Mouse (Mus musculus): Measurements from ENCODE around the gene Gdf10. TPM values are rescaled to one million over a fixed set of nuclear protein-coding genes. Genes with fewer than 3 reads are reported as not detected.

Gene Gdf10
- 1.2 TPM for polyA plus RNA-seq (2014; fragmentation: Illumina TruSeq; extraction: RNeasy Lipid Tissue Mini Kit (QIAGEN cat#74804); ENCODE audit: low read depth, low replicate concordance)

DNA sequence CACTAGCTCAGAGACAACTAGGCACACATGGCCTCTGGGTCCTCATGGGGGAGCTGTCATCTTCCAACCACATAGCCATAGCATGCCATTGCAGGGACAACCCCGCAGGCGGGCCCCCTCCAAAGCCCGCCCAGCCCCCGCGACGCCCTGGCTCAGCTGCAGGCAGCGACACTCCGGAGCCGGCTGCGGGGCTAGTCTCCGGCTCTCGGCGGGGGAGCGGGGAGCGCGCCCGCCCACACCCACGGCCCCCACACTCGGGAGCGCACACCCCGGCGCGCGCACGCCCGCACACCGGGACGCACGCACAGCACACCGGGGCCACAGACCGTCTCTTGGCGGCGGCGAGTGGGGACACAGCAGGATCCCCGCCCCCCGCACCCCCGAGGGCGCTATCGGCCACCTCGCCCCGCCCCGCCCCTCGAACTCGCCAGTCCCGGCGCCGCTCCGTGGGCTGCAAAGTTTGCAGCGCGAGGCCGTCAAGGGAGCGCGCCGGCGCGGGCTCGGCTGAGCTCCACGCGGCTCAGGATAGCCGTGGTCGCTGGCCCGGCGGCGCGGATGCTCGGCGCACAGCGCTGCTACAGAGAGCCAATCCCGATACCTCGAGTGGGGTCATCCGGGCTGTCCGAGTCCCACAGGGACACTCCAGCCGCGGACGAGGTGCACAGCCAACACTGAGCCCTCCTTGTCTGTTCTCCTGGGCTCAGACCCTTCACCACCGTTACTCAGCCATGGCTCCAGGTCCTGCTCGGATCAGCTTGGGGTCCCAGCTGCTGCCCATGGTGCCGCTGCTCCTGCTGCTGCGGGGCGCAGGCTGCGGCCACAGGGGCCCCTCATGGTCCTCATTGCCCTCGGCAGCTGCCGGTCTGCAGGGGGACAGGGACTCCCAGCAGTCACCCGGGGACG lies at the start of gene Gdf10:
Gdf10 (plus strand) TSS at position 420 of the 903 bp plus-strand sequence.

GRCm38 (mm10) chr14:33940739-33941138 lies 17.4 kb downstream of the Gdf10 start, which contains the start of gene Gdf2:
Gene Gdf2 (plus strand): TSS chr14:33941039.

DNA sequence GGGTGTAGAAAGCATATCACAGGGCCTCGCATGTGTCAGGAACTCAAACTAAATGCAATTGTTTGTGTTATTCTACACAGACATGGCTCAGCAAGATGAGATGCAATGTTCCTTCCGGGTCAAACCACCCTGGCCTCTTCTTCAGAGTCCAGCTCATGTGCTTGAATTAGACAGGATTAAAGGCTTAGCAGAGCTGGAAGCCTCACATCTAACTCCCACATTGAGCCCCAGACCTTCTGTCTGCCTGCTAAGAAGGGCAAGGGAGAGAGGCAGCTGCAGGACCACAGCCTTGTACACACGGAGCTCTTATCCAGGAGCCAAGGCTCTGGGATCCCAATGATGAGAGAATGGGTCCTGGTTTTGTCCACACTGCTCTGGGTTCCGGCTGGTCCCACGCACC lies 30.4 kb downstream of the Gdf10 start, which contains the start of gene Rbp3:
Rbp3 (plus strand) TSS at position 243 of the 400 bp plus-strand sequence.

GRCm38 (mm10) chr14:33978604-33979059 lies 55.2 kb downstream of the Gdf10 start, which contains the start of gene Zfp488:
Gene Zfp488 (minus strand): TSS chr14:33978764.

Other genes with a start within 250 kb of the Gdf10 start
- gene Gdf2, start 17.5 kb downstream of the Gdf10 start, polyA plus RNA-seq (2014; fragmentation: Illumina TruSeq; extraction: RNeasy Lipid Tissue Mini Kit (QIAGEN cat#74804); ENCODE audit: low read depth, low replicate concordance): 0.47 TPM
- gene Rbp3, start 30.4 kb downstream of the Gdf10 start, polyA plus RNA-seq (2014; fragmentation: Illumina TruSeq; extraction: RNeasy Lipid Tissue Mini Kit (QIAGEN cat#74804); ENCODE audit: low read depth, low replicate concordance): not detected
- gene Zfp488, start 55.2 kb downstream of the Gdf10 start, polyA plus RNA-seq (2014; fragmentation: Illumina TruSeq; extraction: RNeasy Lipid Tissue Mini Kit (QIAGEN cat#74804); ENCODE audit: low read depth, low replicate concordance): not detected
- not detected for gene Gm30083, start 91.6 kb downstream of the Gdf10 start, polyA plus RNA-seq (2014; fragmentation: Illumina TruSeq; extraction: RNeasy Lipid Tissue Mini Kit (QIAGEN cat#74804); ENCODE audit: low read depth, low replicate concordance)
- gene Gm5460, start 93.2 kb downstream of the Gdf10 start, polyA plus RNA-seq (2014; fragmentation: Illumina TruSeq; extraction: RNeasy Lipid Tissue Mini Kit (QIAGEN cat#74804); ENCODE audit: low read depth, low replicate concordance): not detected
- gene Antxrl, start 129.1 kb downstream of the Gdf10 start, polyA plus RNA-seq (2014; fragmentation: Illumina TruSeq; extraction: RNeasy Lipid Tissue Mini Kit (QIAGEN cat#74804); ENCODE audit: low read depth, low replicate concordance): not detected
- 1.9 TPM for gene Anxa8, start 162.4 kb downstream of the Gdf10 start, polyA plus RNA-seq (2014; fragmentation: Illumina TruSeq; extraction: RNeasy Lipid Tissue Mini Kit (QIAGEN cat#74804); ENCODE audit: low read depth, low replicate concordance)
- not detected for gene A630023A22Rik, start 179.2 kb downstream of the Gdf10 start, polyA plus RNA-seq (2014; fragmentation: Illumina TruSeq; extraction: RNeasy Lipid Tissue Mini Kit (QIAGEN cat#74804); ENCODE audit: low read depth, low replicate concordance)
- 0.39 TPM for gene Npy4r, start 228.9 kb downstream of the Gdf10 start, polyA plus RNA-seq (2014; fragmentation: Illumina TruSeq; extraction: RNeasy Lipid Tissue Mini Kit (QIAGEN cat#74804); ENCODE audit: low read depth, low replicate concordance)

Data from heart, adult 10 weeks (tissue).